Mouse (Mus musculus) adrenal gland, adult (tissue): ENCODE data around the gene Becn1.

ENCODE experiments used
- DNase-seq, 2 experiments: peaks; one replicate each; pipeline ENCODE4 v3.0.0; 2022 to 2023; ENCODE audit warnings: low spot score in 1 of 2; ENCODE audit not compliant: inconsistent age in 2 of 2

The Becn1 gene

GRCm38 (mm10) chr11:101245855-101246701 is 56.0 kb downstream of the Becn1 start, which contains the start of gene Ramp2:
Ramp2 (plus strand) TSS chr11:101246028.
- DNase-seq: peak; percentile 62 to 76

GRCm38 (mm10) chr11:101245071-101245470 is 57.0 kb downstream of the Becn1 start:
- no peak for DNase-seq

- DNase-seq: no peak
These were observed 63.9 kb downstream of the Becn1 start for GRCm38 (mm10) chr11:101238071-101238647.

DNA sequence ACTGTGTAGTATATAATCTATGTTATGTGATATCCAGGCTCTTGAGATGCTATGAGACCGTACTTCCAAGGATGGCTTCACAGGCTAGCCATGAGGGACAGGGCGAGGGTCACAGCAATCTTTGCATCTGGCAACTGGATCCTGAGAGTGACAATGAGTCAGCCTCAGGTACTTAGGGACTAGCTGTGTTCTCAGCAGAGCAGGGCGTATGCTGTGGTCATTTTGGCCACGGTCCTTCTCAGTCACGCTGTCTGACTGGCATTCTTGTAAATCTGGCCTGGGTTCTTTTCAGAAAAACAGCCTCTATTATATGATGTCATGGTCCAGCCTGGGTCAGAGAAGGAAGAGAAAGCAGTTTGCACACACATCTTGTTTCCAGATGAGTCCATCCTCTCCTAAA is 65.3 kb downstream of the Becn1 start:
- no peak for DNase-seq
